Mouse (Mus musculus): ENCODE results near the gene Paqr9. TPM values are rescaled to one million over a fixed set of nuclear protein-coding genes. Genes with fewer than 3 reads are reported as not detected.

Paqr9 gene
- polyA plus RNA-seq, 2 experiments: 0.08 to 0.33 TPM

DNA sequence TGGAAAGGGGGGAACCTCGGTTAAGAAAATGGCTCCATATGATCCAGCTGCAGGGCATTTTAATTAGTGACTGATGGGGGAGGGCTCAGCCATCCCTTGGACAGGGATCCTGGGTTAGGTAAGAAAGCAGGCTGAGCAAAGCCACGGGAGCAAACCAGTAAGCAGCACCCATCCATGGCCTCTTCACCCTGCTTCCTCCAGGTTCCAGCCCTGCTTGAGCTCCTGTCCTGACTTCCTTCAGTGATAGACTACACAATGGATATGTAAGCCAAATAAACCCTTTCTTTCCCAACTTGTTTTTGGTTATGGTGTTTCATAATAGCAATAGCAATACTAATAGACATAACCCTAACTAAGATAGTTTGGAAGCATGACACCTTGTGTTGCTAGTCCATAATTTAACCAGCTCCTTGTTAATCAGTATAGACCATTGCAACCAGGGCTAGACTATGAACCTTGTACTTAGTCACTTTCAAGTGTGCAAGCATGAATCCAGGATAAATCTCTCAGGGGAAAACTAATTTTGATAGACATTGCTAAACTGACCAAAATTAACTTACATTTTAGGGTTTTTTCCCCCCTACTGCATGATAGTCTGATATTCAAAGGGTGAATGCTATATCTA lies 20.2 kb upstream of the Paqr9 start:
- Histone ChIP-seq H3K9ac (ENCODE audit: low read depth, low read length, severe bottlenecking) (no peak overlapping the region), H3K36me3 (ENCODE audit: control insufficient read depth, insufficient read depth, low read length) (no peaks in the 10 kb centered on the region), H3K4me1 (ENCODE audit: control insufficient read depth, insufficient read depth, low read length) (no peaks in the 10 kb centered on the region), H3K27ac (replicated peaks; ENCODE audit: low read depth, low read length) (no peak overlapping the region), H3K27me3 (ENCODE audit: control insufficient read depth, insufficient read depth, low read length) (no peaks in the 10 kb centered on the region), H3K4me2 (replicated peaks; ENCODE audit: low read depth, low read length, severe bottlenecking) (no peak overlapping the region), H3K4me3 (replicated peaks; ENCODE audit: low read length) (no peak overlapping the region), H3K9me3 (ENCODE audit: control insufficient read depth, low read length) (no peaks in the 10 kb centered on the region)
- DNase-seq (ENCODE audit: low spot score) (no peak), ATAC-seq (ENCODE audit: low FRiP score, low read depth) (no peak)
- 52% methylated on average over 2 of the region's 2 CpGs for WGBS
- TF ChIP-seq POLR2A (IDR thresholded peaks at IDR 0.05; ENCODE audit: borderline replicate concordance, extremely low read depth, insufficient read depth, insufficient read length): no peak

DNA sequence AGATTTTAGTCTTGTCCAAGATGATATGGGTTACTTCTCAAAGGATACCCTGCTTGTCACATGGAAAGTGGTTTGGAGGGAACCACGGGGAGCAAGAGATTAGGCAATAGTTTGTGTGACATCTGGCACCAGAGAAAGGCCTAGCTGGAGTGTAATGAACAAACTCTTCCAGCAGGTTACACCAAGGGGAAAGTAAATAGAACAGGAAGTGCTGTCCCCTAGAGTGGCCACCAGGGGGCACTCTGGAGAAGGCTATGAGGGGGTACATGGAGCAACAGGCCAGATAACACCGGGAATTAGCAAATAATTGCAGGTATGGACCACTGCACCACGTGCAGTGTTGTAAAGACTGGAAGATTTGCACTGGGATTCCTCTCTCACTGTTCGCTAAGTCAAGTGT lies 19.0 kb upstream of the Paqr9 start:
- peak; percentile 12 for DNase-seq (ENCODE audit: low spot score)
- 63% methylated on average over 4 of the region's 4 CpGs for WGBS

DNA sequence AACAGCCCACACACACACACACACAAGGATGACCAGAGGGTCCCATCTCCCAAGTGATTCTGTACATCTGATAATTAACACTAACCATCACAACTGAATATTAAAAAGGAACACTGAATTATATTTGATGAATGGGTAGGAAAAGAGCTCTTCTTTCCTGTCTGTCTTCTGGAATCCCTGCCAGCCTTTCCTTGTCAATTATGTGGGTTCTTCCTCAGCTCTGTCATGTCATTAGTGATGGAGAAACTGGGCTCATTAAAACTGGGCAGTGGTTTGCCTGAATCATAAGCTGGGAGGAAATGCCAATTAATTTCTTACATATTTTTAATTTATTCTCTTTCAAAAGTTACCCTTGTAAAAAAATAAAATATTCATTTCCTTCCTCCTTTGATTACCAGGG lies 18.2 kb upstream of the Paqr9 start:
- no peaks in the 10 kb centered on the region for H3K27me3 ChIP-seq (ENCODE audit: control insufficient read depth, insufficient read depth, low read length)
- H3K9me3 ChIP-seq (ENCODE audit: control insufficient read depth, low read length): no peaks in the 10 kb centered on the region
- H3K36me3 ChIP-seq (ENCODE audit: control insufficient read depth, insufficient read depth, low read length): no peaks in the 10 kb centered on the region
- H3K4me1 ChIP-seq (ENCODE audit: control insufficient read depth, insufficient read depth, low read length): no peaks in the 10 kb centered on the region
- no peak overlapping the region for H3K27ac ChIP-seq (replicated peaks; ENCODE audit: low read depth, low read length)
- no peak for ATAC-seq (ENCODE audit: low FRiP score, low read depth)
- no peak overlapping the region for H3K9ac ChIP-seq (ENCODE audit: low read depth, low read length, severe bottlenecking)
- no peak for DNase-seq (ENCODE audit: low spot score)
- TF ChIP-seq POLR2A (IDR thresholded peaks at IDR 0.05; ENCODE audit: borderline replicate concordance, extremely low read depth, insufficient read depth, insufficient read length): no peak
- H3K4me2 ChIP-seq (replicated peaks; ENCODE audit: low read depth, low read length, severe bottlenecking): no peak overlapping the region
- H3K4me3 ChIP-seq (replicated peaks; ENCODE audit: low read length): no peak overlapping the region

More for the DNA sequence above, 19.0 kb upstream of the Paqr9 start:
- no peak for TF ChIP-seq POLR2A (IDR thresholded peaks at IDR 0.05; ENCODE audit: borderline replicate concordance, extremely low read depth, insufficient read depth, insufficient read length)
- Histone ChIP-seq H3K9me3 (ENCODE audit: control insufficient read depth, low read length) (no peaks in the 10 kb centered on the region), H3K27me3 (ENCODE audit: control insufficient read depth, insufficient read depth, low read length) (no peaks in the 10 kb centered on the region), H3K36me3 (ENCODE audit: control insufficient read depth, insufficient read depth, low read length) (no peaks in the 10 kb centered on the region), H3K9ac (ENCODE audit: low read depth, low read length, severe bottlenecking) (no peak overlapping the region), H3K4me2 (replicated peaks; ENCODE audit: low read depth, low read length, severe bottlenecking) (no peak overlapping the region), H3K4me1 (ENCODE audit: control insufficient read depth, insufficient read depth, low read length) (no peaks in the 10 kb centered on the region), H3K4me3 (replicated peaks; ENCODE audit: low read length) (no peak overlapping the region), H3K27ac (replicated peaks; ENCODE audit: low read depth, low read length) (no peak overlapping the region)
- no peak for ATAC-seq (ENCODE audit: low FRiP score, low read depth)

DNA sequence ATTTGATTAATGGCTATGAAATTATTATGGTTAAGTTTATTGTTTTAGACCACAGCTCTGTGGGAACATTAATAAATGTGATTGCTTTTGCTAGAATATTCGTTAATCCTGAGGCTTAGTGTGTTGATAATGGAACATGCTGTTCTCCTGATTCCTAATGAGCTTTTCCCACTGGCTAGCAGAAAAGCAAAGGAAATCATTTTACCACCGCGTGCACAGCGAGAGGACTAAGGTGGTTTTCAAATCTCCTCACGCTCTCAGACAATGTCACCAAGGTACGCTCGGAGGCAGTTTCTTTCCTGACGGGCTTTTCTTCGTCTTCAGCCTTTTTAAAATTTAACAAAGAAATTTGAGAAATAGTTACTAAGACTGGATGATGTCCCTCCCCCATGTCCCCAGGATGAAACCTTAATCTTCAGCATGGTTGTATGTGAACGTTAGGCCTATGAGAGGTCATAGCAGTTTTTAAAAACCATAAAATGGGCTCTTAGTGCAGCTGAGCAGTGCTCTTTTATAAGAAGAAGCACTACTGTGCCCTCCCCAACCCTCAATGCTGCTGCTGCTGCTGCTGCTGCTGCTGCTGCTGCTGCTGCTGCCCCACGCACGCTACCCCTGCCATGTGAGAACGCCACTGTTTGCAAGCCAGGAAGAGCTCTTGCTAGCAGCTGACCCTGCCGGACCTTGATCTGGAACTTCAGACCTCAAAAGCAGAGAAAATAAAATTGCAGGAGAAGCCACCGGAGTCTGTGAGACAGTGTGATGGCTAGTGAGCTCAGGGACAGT lies 17.6 kb upstream of the Paqr9 start:
- no peak for TF ChIP-seq POLR2A (IDR thresholded peaks at IDR 0.05; ENCODE audit: borderline replicate concordance, extremely low read depth, insufficient read depth, insufficient read length)
- Histone ChIP-seq H3K27ac (replicated peaks; ENCODE audit: low read depth, low read length) (no peak overlapping the region), H3K9me3 (ENCODE audit: control insufficient read depth, low read length) (no peaks in the 10 kb centered on the region), H3K36me3 (ENCODE audit: control insufficient read depth, insufficient read depth, low read length) (no peaks in the 10 kb centered on the region), H3K4me1 (ENCODE audit: control insufficient read depth, insufficient read depth, low read length) (no peaks in the 10 kb centered on the region), H3K9ac (ENCODE audit: low read depth, low read length, severe bottlenecking) (no peak overlapping the region), H3K4me3 (replicated peaks; ENCODE audit: low read length) (no peak overlapping the region), H3K4me2 (replicated peaks; ENCODE audit: low read depth, low read length, severe bottlenecking) (no peak overlapping the region), H3K27me3 (ENCODE audit: control insufficient read depth, insufficient read depth, low read length) (no peaks in the 10 kb centered on the region)
- no peak for ATAC-seq (ENCODE audit: low FRiP score, low read depth)
- 62% methylated on average over 15 of the region's 15 CpGs for WGBS
- DNase-seq (ENCODE audit: low spot score): no peak

DNA sequence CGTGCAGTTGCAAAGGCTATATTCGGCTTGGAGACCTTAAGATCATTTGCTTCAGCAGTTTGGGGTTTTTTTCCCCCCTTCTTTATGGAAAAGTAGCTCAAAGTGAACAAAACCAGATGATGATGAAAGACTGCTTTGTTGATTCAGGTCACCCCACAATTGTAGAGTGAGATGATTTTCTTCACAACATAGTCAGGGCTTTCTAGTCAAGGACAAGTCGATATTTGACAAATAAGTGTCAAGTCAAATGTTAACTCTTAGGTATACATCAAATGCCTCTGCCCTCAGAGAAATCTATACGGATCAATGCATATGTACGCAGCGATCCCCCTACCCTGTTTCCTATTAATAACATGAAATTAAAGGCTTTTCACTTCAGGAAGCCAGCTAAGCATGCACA lies 17.0 kb upstream of the Paqr9 start:
- no peaks in the 10 kb centered on the region for H3K9me3 ChIP-seq (ENCODE audit: control insufficient read depth, low read length)
- no peak overlapping the region for H3K27ac ChIP-seq (replicated peaks; ENCODE audit: low read depth, low read length)
- H3K4me3 ChIP-seq (replicated peaks; ENCODE audit: low read length): no peak overlapping the region
- H3K27me3 ChIP-seq (ENCODE audit: control insufficient read depth, insufficient read depth, low read length): no peaks in the 10 kb centered on the region
- no peaks in the 10 kb centered on the region for H3K4me1 ChIP-seq (ENCODE audit: control insufficient read depth, insufficient read depth, low read length)
- no peak overlapping the region for H3K4me2 ChIP-seq (replicated peaks; ENCODE audit: low read depth, low read length, severe bottlenecking)
- DNase-seq (ENCODE audit: low spot score): no peak
- no peak for TF ChIP-seq POLR2A (IDR thresholded peaks at IDR 0.05; ENCODE audit: borderline replicate concordance, extremely low read depth, insufficient read depth, insufficient read length)
- no peak overlapping the region for H3K9ac ChIP-seq (ENCODE audit: low read depth, low read length, severe bottlenecking)
- no peak for ATAC-seq (ENCODE audit: low FRiP score, low read depth)
- no peaks in the 10 kb centered on the region for H3K36me3 ChIP-seq (ENCODE audit: control insufficient read depth, insufficient read depth, low read length)
- 73% methylated on average over 6 of the region's 6 CpGs for WGBS
